Mouse (Mus musculus) liver, embryonic 14.5 days (tissue): ENCODE measurements at regions not wholly inside any gene's neighbourhood (a gene's known extent, or its start where the extent isn't known, plus 50 kb on each side); places are given as distances from the start of the nearest gene placed in this dataset.
A peak's percentile ranks its signal among the peaks of the same experiment; 100 is the strongest.

ENCODE experiments used
- CTCF ChIP-seq: IDR thresholded peaks from 2 replicates; pipeline ENCODE4 v1.5.1; 2016; ENCODE audit warnings: antibody characterized with exemption, low read depth, control low read depth
- EP300 ChIP-seq: IDR thresholded peaks from 2 replicates; pipeline ENCODE4 v1.6.1; 2016; ENCODE audit warnings: antibody characterized with exemption, low read depth

DNA sequence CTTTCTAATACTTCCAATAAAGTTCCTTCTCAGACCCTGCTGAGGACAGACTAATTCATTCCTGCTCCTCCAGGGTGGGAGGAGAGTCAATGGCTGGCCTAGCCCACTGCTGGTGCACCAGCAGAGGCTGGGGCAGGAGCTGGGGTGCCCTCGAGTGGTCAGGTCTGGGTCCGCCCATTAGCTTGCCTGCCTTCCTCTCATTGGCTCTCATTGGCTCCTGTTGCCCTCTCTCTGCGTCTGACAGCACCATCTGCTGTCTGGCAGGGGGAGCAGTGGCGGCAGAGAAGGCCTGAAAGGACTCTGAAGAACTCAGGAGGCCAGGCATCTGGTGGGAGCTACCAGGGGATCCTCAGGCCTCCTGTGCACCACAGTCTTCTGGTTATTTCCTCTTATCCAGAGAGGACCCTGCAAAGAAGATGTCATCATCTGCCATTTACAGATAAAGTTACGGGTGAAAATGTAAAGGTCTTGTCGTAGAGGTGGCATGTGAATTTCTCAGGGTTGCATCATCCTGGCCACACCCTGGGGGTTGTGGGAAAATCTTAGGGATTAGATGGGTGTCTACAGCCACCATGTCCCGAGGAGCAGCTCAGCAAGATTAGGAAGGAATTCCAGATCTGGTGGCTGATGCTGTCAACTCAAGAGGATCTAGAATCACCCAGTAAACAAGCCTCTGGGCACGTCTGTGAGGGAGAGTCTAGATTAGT lies 66.6 kb upstream of the Gli2 start:
- TF ChIP-seq EP300 (no peak), CTCF (peak; percentile 53)
